Mouse (Mus musculus) E14TG2a.4 (cell line): ENCODE measurements at regions not wholly inside any gene's neighbourhood (a gene's known extent, or its start where the extent isn't known, plus 50 kb on each side); places are given as distances from the start of the nearest gene placed in this dataset.

Source experiments
- H3K27me3 ChIP-seq: 2 replicates; pipeline ENCODE4 v1.6.1; 2014; ENCODE audit warnings: low read length, control low read depth; ENCODE audit not compliant: insufficient read depth
- H3K36me3 ChIP-seq: 2 replicates; pipeline ENCODE4 v1.6.1; 2014; ENCODE audit warnings: low read length, control low read depth; ENCODE audit not compliant: insufficient read depth
- H3K4me1 ChIP-seq: replicated peaks from 2 replicates; pipeline ENCODE4 v1.6.1; 2014; ENCODE audit warnings: low read depth, low read length, control low read depth
- H3K4me3 ChIP-seq: replicated peaks from 2 replicates; pipeline ENCODE4 v1.5.1; 2014; ENCODE audit warnings: mild to moderate bottlenecking, low read length
- H3K9me3 ChIP-seq: 2 replicates; pipeline ENCODE4 v1.6.1; 2014; ENCODE audit warnings: low read length, control low read depth
- CTCF ChIP-seq: conservative IDR thresholded peaks from 2 replicates; pipeline ENCODE4 v1.5.1; 2014; ENCODE audit warnings: low read length
- NANOG ChIP-seq: IDR thresholded peaks from 2 replicates; pipeline ENCODE4 v1.6.1; 2014; ENCODE audit warnings: borderline replicate concordance, low read length, mixed read lengths
- POU5F1 ChIP-seq: IDR thresholded peaks from 2 replicates; pipeline ENCODE4 v1.6.1; 2014; ENCODE audit warnings: low read length, borderline replicate concordance

DNA sequence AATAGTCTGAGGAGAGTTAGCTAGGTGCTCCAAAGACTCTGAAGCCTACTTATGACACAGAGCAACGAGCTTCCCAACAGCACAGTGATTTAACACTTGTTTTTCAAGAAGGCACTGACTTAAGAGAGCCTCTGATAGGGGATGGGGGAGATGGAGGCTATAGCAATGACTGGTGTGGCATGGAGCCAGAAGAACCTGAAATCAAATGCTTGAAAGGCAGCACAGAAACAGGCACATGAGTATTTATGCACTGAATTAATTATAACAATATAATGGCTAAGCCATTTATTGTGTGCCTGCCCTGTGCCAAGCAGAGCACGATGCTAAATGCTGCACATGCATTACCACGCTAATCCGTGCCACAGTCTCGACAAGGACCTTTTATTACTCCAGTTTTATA is 210.5 kb upstream of the Adra1b start:
- Histone ChIP-seq H3K9me3 (no peaks in the 10 kb centered on the region), H3K36me3 (no peaks in the 10 kb centered on the region), H3K27me3 (no peaks in the 10 kb centered on the region), H3K4me1 (no peaks in the 10 kb centered on the region), H3K4me3 (no peak overlapping the region)
- TF ChIP-seq POU5F1 = no peak
- no peak for TF ChIP-seq NANOG
- no peak for TF ChIP-seq CTCF

DNA sequence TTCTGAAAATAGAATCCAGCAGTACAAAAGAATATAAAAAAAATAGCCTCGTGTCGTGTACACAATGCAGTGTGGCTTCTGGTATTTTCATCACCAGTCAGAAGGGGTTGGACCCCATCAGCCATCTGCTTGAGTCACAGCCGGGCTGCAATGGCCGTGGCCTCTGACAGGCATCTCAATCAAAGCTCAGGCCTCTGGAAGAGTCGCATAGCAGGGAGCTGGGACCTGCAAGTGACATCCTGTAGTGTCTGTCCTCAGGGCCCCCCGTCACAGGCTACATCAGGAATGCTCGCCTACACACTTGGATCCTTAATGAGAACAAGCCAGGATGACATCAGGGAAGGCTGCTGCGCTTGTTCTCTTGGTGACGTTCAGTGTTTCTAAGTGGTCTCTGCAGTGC is 226.1 kb upstream of the Adra1b start:
- Histone ChIP-seq H3K4me3 (no peak overlapping the region), H3K36me3 (no peaks in the 10 kb centered on the region), H3K9me3 (no peaks in the 10 kb centered on the region), H3K27me3 (no peaks in the 10 kb centered on the region), H3K4me1 (no peaks in the 10 kb centered on the region)
- TF ChIP-seq NANOG = no peak
- TF ChIP-seq CTCF = no peak
- TF ChIP-seq POU5F1 = no peak

DNA sequence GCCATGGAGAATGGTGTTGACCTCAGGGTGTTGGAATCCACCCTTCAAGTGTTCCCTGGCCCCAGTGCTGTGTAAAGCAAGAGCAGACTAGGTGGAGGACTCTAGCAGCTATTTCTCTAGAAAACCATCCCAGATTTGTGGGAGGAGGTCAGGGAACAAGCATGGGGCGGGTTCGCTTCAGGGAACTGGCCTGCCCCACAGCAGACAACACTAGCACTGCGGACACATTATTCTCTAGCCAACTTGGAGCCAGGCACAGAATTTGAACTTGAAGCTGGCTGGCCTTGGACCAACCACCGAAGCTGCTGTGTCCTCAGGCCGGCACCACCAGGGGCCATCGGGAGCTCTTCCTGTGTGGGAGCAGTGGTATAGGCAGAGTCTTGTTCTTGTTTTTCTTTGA is 227.5 kb upstream of the Adra1b start:
- no peak for TF ChIP-seq CTCF
- no peak for TF ChIP-seq POU5F1
- TF ChIP-seq NANOG = no peak
- H3K9me3 ChIP-seq = no peaks in the 10 kb centered on the region

DNA sequence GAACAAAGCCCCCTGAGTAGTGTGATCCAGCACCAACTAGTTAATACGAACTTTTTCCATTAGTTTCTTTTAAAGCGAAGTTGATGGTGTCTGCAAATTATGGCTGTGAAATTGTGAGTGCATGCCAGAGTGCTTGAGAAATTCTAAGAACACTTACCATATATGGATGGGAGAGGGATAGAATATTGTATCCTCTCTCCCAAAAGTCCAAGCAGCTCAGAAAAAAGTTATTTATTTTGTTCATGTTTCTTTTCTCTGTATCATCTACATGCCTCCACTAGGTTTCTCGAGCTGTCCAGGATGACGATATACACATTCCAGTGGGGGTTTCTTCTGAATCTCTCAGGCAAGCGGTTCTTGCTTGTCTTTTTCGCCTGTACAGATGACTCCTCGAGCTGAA is 232.2 kb upstream of the Adra1b start:
- Histone ChIP-seq H3K4me3 (no peak overlapping the region), H3K36me3 (no peaks in the 10 kb centered on the region), H3K4me1 (no peaks in the 10 kb centered on the region), H3K9me3 (no peaks in the 10 kb centered on the region), H3K27me3 (no peaks in the 10 kb centered on the region)
- no peak for TF ChIP-seq POU5F1
- no peak for TF ChIP-seq CTCF
- TF ChIP-seq NANOG = no peak

More for the DNA sequence above, 227.5 kb upstream of the Adra1b start:
- Histone ChIP-seq H3K36me3 (no peaks in the 10 kb centered on the region), H3K4me3 (no peak overlapping the region), H3K27me3 (no peaks in the 10 kb centered on the region), H3K4me1 (no peaks in the 10 kb centered on the region)

DNA sequence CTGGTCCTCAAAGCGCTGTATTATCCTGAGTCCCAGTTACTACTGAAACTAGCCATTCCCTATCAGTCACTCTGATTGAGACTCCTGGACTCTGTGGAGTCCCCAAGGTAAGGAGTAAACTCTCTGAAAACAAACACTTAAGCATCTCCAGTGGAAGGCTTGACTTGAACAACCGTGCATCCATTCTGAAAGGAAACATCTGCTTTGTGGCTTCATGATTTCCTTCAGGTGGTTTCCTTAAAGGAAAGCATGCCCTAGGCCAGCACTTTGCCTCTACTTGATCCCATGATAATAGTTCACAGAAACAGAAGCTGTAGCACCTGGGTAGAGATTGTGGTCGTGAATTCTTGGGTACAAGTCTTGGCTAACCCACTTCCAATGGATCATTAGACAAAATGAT is 235.0 kb upstream of the Adra1b start:
- Histone ChIP-seq H3K27me3 (no peaks in the 10 kb centered on the region), H3K4me3 (no peak overlapping the region), H3K4me1 (no peaks in the 10 kb centered on the region), H3K36me3 (no peaks in the 10 kb centered on the region), H3K9me3 (no peaks in the 10 kb centered on the region)
- TF ChIP-seq CTCF = no peak
- no peak for TF ChIP-seq NANOG
- TF ChIP-seq POU5F1 = no peak

DNA sequence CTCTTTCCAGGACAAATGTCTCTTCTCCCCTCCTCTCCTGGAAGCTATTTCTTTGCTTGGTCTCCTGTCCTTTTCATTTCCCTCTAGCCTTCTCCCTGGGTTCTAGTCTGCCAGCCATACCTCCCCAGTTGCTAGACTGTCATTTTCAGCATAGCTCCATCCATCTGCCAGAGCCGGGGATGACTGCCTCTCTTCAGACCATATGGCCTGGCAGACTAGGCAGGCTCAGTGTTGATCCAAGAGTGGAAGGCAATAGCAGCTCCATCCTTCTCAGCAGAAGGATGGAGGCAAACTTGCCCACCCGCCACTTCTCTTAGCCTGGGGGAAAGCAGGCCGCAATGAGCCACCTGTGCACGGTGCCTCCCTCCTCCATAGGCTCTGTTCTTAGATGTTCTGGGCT is 242.0 kb upstream of the Adra1b start:
- no peaks in the 10 kb centered on the region for H3K9me3 ChIP-seq
- no peaks in the 10 kb centered on the region for H3K27me3 ChIP-seq
- H3K4me3 ChIP-seq = no peak overlapping the region
- no peaks in the 10 kb centered on the region for H3K36me3 ChIP-seq
- no peaks in the 10 kb centered on the region for H3K4me1 ChIP-seq
- TF ChIP-seq POU5F1 = no peak
- TF ChIP-seq NANOG = no peak
- TF ChIP-seq CTCF = no peak

DNA sequence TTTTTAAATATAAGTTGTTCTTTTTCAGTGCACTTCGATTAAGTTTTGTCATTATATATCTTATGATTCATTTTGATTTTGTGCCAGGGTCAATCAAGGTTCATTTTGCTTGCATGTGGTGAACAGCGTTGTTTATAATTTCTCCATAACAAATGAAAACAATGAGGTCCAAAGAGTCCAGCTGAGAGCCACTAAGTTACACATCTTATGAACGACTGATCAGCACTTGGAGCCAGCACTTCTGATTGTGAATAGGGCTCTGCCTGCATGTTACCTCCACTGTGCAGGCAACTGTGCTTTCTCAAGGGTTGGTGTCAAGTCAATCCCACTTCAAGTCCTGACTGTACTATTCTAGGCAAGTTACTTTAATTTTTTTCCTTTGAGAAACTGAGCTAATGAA is 243.5 kb upstream of the Adra1b start:
- TF ChIP-seq POU5F1 (no peak), CTCF (no peak), NANOG (no peak)
- no peaks in the 10 kb centered on the region for H3K9me3 ChIP-seq
- no peaks in the 10 kb centered on the region for H3K36me3 ChIP-seq
- no peak overlapping the region for H3K4me3 ChIP-seq
- H3K27me3 ChIP-seq = no peaks in the 10 kb centered on the region
- H3K4me1 ChIP-seq = no peaks in the 10 kb centered on the region

DNA sequence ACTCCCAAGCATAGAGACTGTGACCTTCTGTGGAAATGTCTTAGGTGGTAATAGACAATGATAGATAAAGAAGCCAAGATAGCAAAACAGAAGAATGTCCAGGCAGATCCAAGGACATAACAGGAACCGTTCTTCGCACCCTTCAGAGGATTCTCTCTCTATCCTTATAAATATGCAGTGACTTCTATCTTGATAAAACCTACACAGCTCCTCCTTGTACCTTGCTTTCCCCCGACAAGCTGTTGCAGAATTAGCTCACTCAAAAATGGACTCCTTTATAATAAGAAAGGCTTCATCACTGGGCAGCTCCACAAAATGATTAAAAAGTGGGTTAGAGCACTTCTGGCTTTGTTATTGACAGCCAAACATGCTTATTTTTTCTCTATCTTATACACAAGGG is 245.4 kb upstream of the Adra1b start:
- no peaks in the 10 kb centered on the region for H3K27me3 ChIP-seq
- no peaks in the 10 kb centered on the region for H3K9me3 ChIP-seq
- no peaks in the 10 kb centered on the region for H3K36me3 ChIP-seq
- no peak overlapping the region for H3K4me3 ChIP-seq
- no peak for TF ChIP-seq NANOG
- TF ChIP-seq POU5F1 = no peak
- no peak for TF ChIP-seq CTCF
- H3K4me1 ChIP-seq = no peaks in the 10 kb centered on the region

DNA sequence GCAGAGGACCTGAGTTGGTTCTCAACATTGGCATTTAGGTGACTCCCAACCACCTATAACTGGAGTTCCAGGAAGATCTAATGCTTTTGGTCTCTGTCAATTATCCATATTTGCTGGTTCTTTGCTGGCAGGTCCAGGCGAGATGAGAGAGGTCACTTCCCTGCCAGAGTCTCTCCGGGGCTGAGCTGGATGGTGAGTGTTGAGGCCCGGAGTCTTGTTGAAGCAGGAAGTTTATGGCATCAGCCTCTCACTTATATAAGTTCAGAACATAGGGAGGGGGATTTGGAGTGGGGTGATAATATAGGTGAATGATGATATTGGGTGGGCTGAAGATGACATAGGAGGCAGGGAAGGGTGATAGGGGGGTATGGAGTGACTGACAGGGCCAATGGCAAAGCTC is 246.3 kb upstream of the Il12b start:
- H3K27me3 ChIP-seq = no peaks in the 10 kb centered on the region
- no peaks in the 10 kb centered on the region for H3K4me1 ChIP-seq
- H3K36me3 ChIP-seq = no peaks in the 10 kb centered on the region
- H3K4me3 ChIP-seq = no peak overlapping the region
- no peaks in the 10 kb centered on the region for H3K9me3 ChIP-seq
- TF ChIP-seq POU5F1 = no peak
- no peak for TF ChIP-seq NANOG
- no peak for TF ChIP-seq CTCF

DNA sequence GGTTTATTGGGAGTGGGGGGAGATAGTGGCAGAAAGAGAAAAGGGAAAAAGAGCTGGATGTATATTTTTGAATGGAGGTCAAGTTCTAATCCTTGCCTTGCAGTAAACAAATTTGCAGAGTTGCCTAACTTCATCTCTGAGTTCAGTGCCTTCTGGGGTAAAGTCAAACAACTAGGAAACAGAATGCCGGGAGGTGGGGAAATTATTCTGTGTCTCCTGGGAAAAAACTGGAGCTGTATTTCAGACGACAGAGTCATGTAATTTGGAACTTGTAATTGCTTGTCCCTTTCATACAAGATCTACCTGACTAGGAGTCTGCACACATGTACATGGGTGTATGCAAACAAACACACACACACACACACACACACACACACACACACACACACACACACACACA is 244.3 kb upstream of the Il12b start:
- Histone ChIP-seq H3K27me3 (no peaks in the 10 kb centered on the region), H3K9me3 (no peaks in the 10 kb centered on the region), H3K36me3 (no peaks in the 10 kb centered on the region), H3K4me1 (no peaks in the 10 kb centered on the region), H3K4me3 (no peak overlapping the region)
- no peak for TF ChIP-seq CTCF
